In the genomic region with DNA sequence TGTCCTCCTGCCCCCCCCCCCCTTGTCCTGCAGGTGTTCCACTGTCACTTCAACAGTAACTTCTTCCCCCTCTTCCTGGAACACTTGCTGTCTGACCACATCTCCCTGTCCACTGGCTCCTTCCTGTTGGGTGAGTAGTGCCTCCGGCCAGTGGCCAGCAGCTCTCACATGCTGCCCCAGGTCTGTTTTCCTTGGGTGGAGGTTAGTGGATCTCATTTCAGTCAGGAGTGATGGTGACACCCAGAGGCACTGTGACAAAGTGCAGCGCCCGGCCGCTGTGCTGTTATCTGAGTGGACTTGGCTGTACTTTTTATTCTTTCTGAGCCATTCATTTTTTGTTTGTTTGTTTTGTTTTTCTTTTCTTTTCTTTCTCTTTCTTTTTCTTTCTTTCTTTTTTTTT, we compare ENCODE assay signal across 8 mouse cellular contexts. TPM values are rescaled to one million over a fixed set of nuclear protein-coding genes. Genes with fewer than 3 reads are reported as not detected.
DNase-seq lines count a peak whose midpoint lies in the region; ATAC-seq and TF ChIP-seq lines count a peak whose summit lies in the region.

No protein-coding gene starts in this region.

- TF ChIP-seq RAD21 in CH12.LX (IDR thresholded peaks at IDR 0.05; ENCODE audit: low read depth, low read length) = peak; percentile 73

- dilution Hi-C loops in CH12.LX (cut with MboI; ENCODE audit: extremely low pct_ligation_motif_present, extremely low pct_unique_long_range_greater_than_20kb, low sequenced_read_pairs) = no loop called here

- no peaks in the 10 kb centered on the region for H3K9me3 ChIP-seq in CH12.LX (replicated peaks; ENCODE audit: low read length)
- no peaks in the 10 kb centered on the region for H3K9me3 ChIP-seq in liver, postnatal 0 days (ENCODE audit: low read length)

- no peak overlapping the region for H3K4me2 ChIP-seq in CH12.LX (ENCODE audit: insufficient read depth, low read depth, poor library complexity, severe bottlenecking)
- H3K4me2 ChIP-seq in liver, postnatal 0 days (ENCODE audit: low read depth, low read length) = no peak overlapping the region

- no peaks in the 10 kb centered on the region for H3K79me2 ChIP-seq in CH12.LX (replicated peaks; ENCODE audit: control insufficient read depth, extremely low read depth, insufficient read depth, poor library complexity, severe bottlenecking)

- intact Hi-C loops in gastrocnemius, postnatal 14 days (cut with DNase I; ENCODE audit: low total_unique reads) = no loop called here

- peaks cover 0 to 52% of the 10 kb centered on the region in 2 experiments for H3K36me3 ChIP-seq in CH12.LX (replicated peaks in 1 of 2; ENCODE audit: control insufficient read depth in 1 of 2, insufficient read depth in 1 of 2, low read length in 1 of 2)
- no peaks in the 10 kb centered on the region for H3K36me3 ChIP-seq in kidney, adult 2 months (ENCODE audit: control insufficient read depth, insufficient read depth, low read length)
- no peaks in the 10 kb centered on the region for H3K36me3 ChIP-seq in liver, postnatal 0 days (replicated peaks; ENCODE audit: insufficient read depth, low read length)

- peak; percentile 70 to 84 for DNase-seq in adrenal gland, adult (ENCODE audit: inconsistent age in 2 of 2, low spot score in 1 of 2)
- DNase-seq in adrenal gland, postnatal 4 days (ENCODE audit: low spot score in 2 of 2) = no peak
- DNase-seq in CH12.LX (ENCODE audit: extremely low read depth) = peak; percentile 42
- DNase-seq in cerebellum, adult 11-12 months = peak; percentile 73
- DNase-seq in gastrocnemius, postnatal 14 days = peak; percentile 68
- DNase-seq in kidney, adult 2 months = peak; percentile 80
- DNase-seq in liver, postnatal 0 days = peak; percentile 71
- DNase-seq in right cerebral cortex, postnatal 10 days (ENCODE audit: low spot score in 2 of 2) = peak; percentile 66 to 73

- H3K27ac ChIP-seq in CH12.LX (ENCODE audit: insufficient read depth, low read depth) = no peak overlapping the region
- H3K27ac ChIP-seq in kidney, adult 2 months (ENCODE audit: insufficient read depth, low read depth, low read length) = no peak overlapping the region
- H3K27ac ChIP-seq in liver, postnatal 0 days (ENCODE audit: low read depth) = no peak overlapping the region

- H3K9ac ChIP-seq in CH12.LX (ENCODE audit: insufficient read depth, low read depth) = no peak overlapping the region
- H3K9ac ChIP-seq in liver, postnatal 0 days (replicated peaks) = no peak overlapping the region

- 14% methylated on average over 4 of the region's 4 CpGs for whole genome bisulfite sequencing in kidney, adult 2 months
- 18% methylated on average over 4 of the region's 4 CpGs for whole genome bisulfite sequencing in liver, postnatal 0 days (ENCODE audit: insufficient replicate concordance)

- ATAC-seq in liver, postnatal 0 days = peak; percentile 87

- H3K27me3 ChIP-seq in CH12.LX (replicated peaks) = no peaks in the 10 kb centered on the region
- no peaks in the 10 kb centered on the region for H3K27me3 ChIP-seq in kidney, adult 2 months (replicated peaks; ENCODE audit: control insufficient read depth, insufficient read depth, low read length)
- no peaks in the 10 kb centered on the region for H3K27me3 ChIP-seq in liver, postnatal 0 days (ENCODE audit: insufficient read depth, low read length)

- H3K4me3 ChIP-seq in CH12.LX (replicated peaks in 1 of 3; ENCODE audit: low read depth in 2 of 3, low read length in 2 of 3, poor library complexity in 1 of 3) = no peak overlapping the region
- H3K4me3 ChIP-seq in kidney, adult 2 months (ENCODE audit: insufficient read depth, low read depth, low read length) = no peak overlapping the region
- no peak overlapping the region for H3K4me3 ChIP-seq in liver, postnatal 0 days (ENCODE audit: low read depth, low read length)

- no peak for TF ChIP-seq EP300 in CH12.LX (IDR thresholded peaks at IDR 0.05; ENCODE audit: low read length)
- TF ChIP-seq EP300 in liver, postnatal 0 days (IDR thresholded peaks at IDR 0.05; ENCODE audit: low read depth) = no peak

- in situ Hi-C loops in CH12.LX (cut with MboI; ENCODE audit: low pct_ligation_motif_present, low pct_unique_long_range_greater_than_20kb, low sequenced_read_pairs) = loop anchor here (10.0 kb wide), 1 partner anchor 234 kb away; the partner anchor contains the start of gene Elovl3

- TF ChIP-seq POLR2A in CH12.LX (IDR thresholded peaks at IDR 0.05; ENCODE audit: low read depth, low read length) = no peak
- TF ChIP-seq POLR2A in kidney, adult 2 months (IDR thresholded peaks at IDR 0.05; ENCODE audit: low read depth, low read length) = no peak

- no peaks in the 10 kb centered on the region for H3K4me1 ChIP-seq in CH12.LX (ENCODE audit: control insufficient read depth in 1 of 2, insufficient read depth in 2 of 2)
- H3K4me1 ChIP-seq in kidney, adult 2 months (ENCODE audit: control insufficient read depth, insufficient read depth, low read length) = no peaks in the 10 kb centered on the region
- H3K4me1 ChIP-seq in liver, postnatal 0 days (ENCODE audit: insufficient read depth) = no peaks in the 10 kb centered on the region

- peak in 1 of 2 experiments; percentile 74; a peak in 2 of 4 replicates for TF ChIP-seq CTCF in CH12.LX (conservative IDR thresholded peaks at IDR 0.05 in 1 of 2, IDR thresholded peaks at IDR 0.05 in 1 of 2; ENCODE audit: low read depth in 2 of 2, low read length in 2 of 2)
- peak; percentile 80 for TF ChIP-seq CTCF in kidney, adult 2 months (conservative IDR thresholded peaks at IDR 0.05; ENCODE audit: insufficient read depth, insufficient read length, low read depth, low read length)
- TF ChIP-seq CTCF in liver, postnatal 0 days (IDR thresholded peaks at IDR 0.05; ENCODE audit: low read depth) = peak; percentile 78

TF ChIP-seq in CH12.LX, 34 proteins besides CTCF, POLR2A, EP300 and RAD21:
- TF ChIP-seq SMC3 (IDR thresholded peaks at IDR 0.05; ENCODE audit: low read depth, low read length) (peak; percentile 64), E2F4 (IDR thresholded peaks at IDR 0.05; ENCODE audit: insufficient replicate concordance, low read depth, low read length) (no peak)

RNA-seq across cellular contexts. Expression of gene 2310034G01Rik, which starts 19.1 kb away (rescaled TPM):
- total RNA-seq in adrenal gland, postnatal 4 days (2021) = 1 to 10 TPM in 1 of 2 experiments, under 1 TPM in 1; 0.73 to 1.6 TPM
- total RNA-seq in CH12.LX (2012; rRNA removed) = 1.3 and 1.4 TPM in 2 replicates
- total RNA-seq in CH12.LX (2014; rRNA removed) = 1.5 and 1.6 TPM in 2 replicates
- 1.1 and 1.4 TPM in 2 replicates for polyA plus RNA-seq in CH12.LX (2012; ENCODE audit: insufficient read length, low read depth)
- total RNA-seq in gastrocnemius, postnatal 14 days (2021) = under 1 TPM; 0.16 to 0.39 TPM
- 1.5 and 1.6 TPM in 2 replicates for polyA plus RNA-seq in kidney, adult 2 months (2012; rRNA removed)
- 0.75 and 1.0 TPM in 2 replicates for polyA plus RNA-seq in liver, postnatal 0 days (2015; fragmentation: Nextera tagmentation; extraction: Ambion mirVana)

RNA-seq across cellular contexts. Expression of gene Actr1a, which starts 26.3 kb away (rescaled TPM):
- 100 to 1,000 TPM in 1 of 2 experiments, 10 to 100 TPM in 1; 95.3 to 110 TPM for total RNA-seq in adrenal gland, postnatal 4 days (2021)
- total RNA-seq in CH12.LX (2012; rRNA removed) (75.7 and 87.8 TPM in 2 replicates), CH12.LX (2014; rRNA removed) (69.4 and 70.7 TPM in 2 replicates)
- 84.2 and 88.4 TPM in 2 replicates for polyA plus RNA-seq in CH12.LX (2012; ENCODE audit: insufficient read length, low read depth)
- total RNA-seq in gastrocnemius, postnatal 14 days (2021) = 10 to 100 TPM; 58.6 to 62.7 TPM
- 73.8 and 80.4 TPM in 2 replicates for polyA plus RNA-seq in kidney, adult 2 months (2012; rRNA removed)
- polyA plus RNA-seq in liver, postnatal 0 days (2015; fragmentation: Nextera tagmentation; extraction: Ambion mirVana) = 31.8 and 35.4 TPM in 2 replicates

RNA-seq across cellular contexts. Expression of gene Sufu, which starts 27.5 kb away (rescaled TPM):
- 10 to 100 TPM; 30.5 to 34.6 TPM for total RNA-seq in adrenal gland, postnatal 4 days (2021)
- total RNA-seq in CH12.LX (2012; rRNA removed) (8.7 and 9.8 TPM in 2 replicates), CH12.LX (2014; rRNA removed) (3.0 and 3.6 TPM in 2 replicates)
- 18.1 and 22.6 TPM in 2 replicates for polyA plus RNA-seq in CH12.LX (2012; ENCODE audit: insufficient read length, low read depth)
- 1 to 10 TPM; 7.6 to 9.1 TPM for total RNA-seq in gastrocnemius, postnatal 14 days (2021)
- 38.2 and 39.7 TPM in 2 replicates for polyA plus RNA-seq in kidney, adult 2 months (2012; rRNA removed)
- 3.7 and 3.8 TPM in 2 replicates for polyA plus RNA-seq in liver, postnatal 0 days (2015; fragmentation: Nextera tagmentation; extraction: Ambion mirVana)

RNA-seq across cellular contexts. Expression of gene Mfsd13a, which starts 28.3 kb away (rescaled TPM):
- total RNA-seq in adrenal gland, postnatal 4 days (2021) = 1 to 10 TPM; 4.8 to 5.7 TPM
- total RNA-seq in CH12.LX (2012; rRNA removed) = 4.9 and 7.6 TPM in 2 replicates
- total RNA-seq in CH12.LX (2014; rRNA removed) = 2.8 and 3.1 TPM in 2 replicates
- 13.2 and 15.9 TPM in 2 replicates for polyA plus RNA-seq in CH12.LX (2012; ENCODE audit: insufficient read length, low read depth)
- total RNA-seq in gastrocnemius, postnatal 14 days (2021) = 1 to 10 TPM; 1.1 TPM
- 34.7 and 43.8 TPM in 2 replicates for polyA plus RNA-seq in kidney, adult 2 months (2012; rRNA removed)
- 3.4 and 3.9 TPM in 2 replicates for polyA plus RNA-seq in liver, postnatal 0 days (2015; fragmentation: Nextera tagmentation; extraction: Ambion mirVana)

RNA-seq across cellular contexts. Expression of gene Cuedc2, which starts 30.7 kb away (rescaled TPM):
- total RNA-seq in adrenal gland, postnatal 4 days (2021) = 100 to 1,000 TPM; 106 to 112 TPM
- 95.1 and 102 TPM in 2 replicates for total RNA-seq in CH12.LX (2012; rRNA removed)
- 117 and 120 TPM in 2 replicates for total RNA-seq in CH12.LX (2014; rRNA removed)
- polyA plus RNA-seq in CH12.LX (2012; ENCODE audit: insufficient read length, low read depth) = 94.4 and 123 TPM in 2 replicates
- total RNA-seq in gastrocnemius, postnatal 14 days (2021) = 10 to 100 TPM; 68.7 to 79.0 TPM
- 69.8 and 72.0 TPM in 2 replicates for polyA plus RNA-seq in kidney, adult 2 months (2012; rRNA removed)
- polyA plus RNA-seq in liver, postnatal 0 days (2015; fragmentation: Nextera tagmentation; extraction: Ambion mirVana) = 52.4 and 53.8 TPM in 2 replicates

Comparison
In these comparisons a context has a peak if more than half of its experiments do, and no peak if none do; other contexts are left out.
1. DNase-seq: peak in adrenal gland, adult (2 of 2), CH12.LX (single experiment), cerebellum, adult 11-12 months (single experiment), gastrocnemius, postnatal 14 days (single experiment), kidney, adult 2 months (single experiment), liver, postnatal 0 days (single experiment) and right cerebral cortex, postnatal 10 days (2 of 2); none in adrenal gland, postnatal 4 days (0 of 2).